Comparison of ENCODE assay signal across 10 mouse cellular contexts in the genomic region with DNA sequence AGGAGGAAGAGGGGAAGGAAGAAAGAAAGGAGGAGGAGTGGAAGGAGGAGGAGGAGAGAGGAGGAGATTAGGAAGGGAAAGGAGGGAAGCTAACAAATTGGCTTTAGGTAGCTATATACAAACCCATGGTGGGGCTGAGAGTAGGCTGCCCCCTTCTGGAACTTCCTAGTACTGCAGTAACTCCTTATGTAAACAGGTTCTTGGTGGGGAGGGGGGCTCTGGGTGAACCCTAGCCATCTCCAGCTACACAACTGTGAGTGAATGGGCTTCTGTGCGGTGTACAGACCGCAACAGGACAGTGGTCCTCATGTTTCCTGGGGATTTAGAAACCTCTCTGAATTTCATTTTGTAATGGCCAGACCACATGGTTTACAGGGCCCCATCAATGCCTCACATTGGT. TPM values are rescaled to one million over a fixed set of nuclear protein-coding genes. Genes with fewer than 3 reads are reported as not detected.
DNase-seq lines count a peak whose midpoint lies in the region; ATAC-seq and TF ChIP-seq lines count a peak whose summit lies in the region.
"Had no signal": no experiment of that assay in that cellular context is flagged by ENCODE, and none has a peak within 500 bp of the region (broad histone marks: within the 10 kb centered on the region; RNA-seq: fewer than 3 reads in every experiment).

No protein-coding gene starts in this region.

- H3K27ac ChIP-seq in kidney, embryonic 14.5 days (ENCODE audit: low read depth, low read length) = no peak overlapping the region
- no peak overlapping the region for H3K27ac ChIP-seq in ES-Bruce4 (ENCODE audit: insufficient read depth, low read length)
- H3K27ac ChIP-seq in embryonic facial prominence, embryonic 14.5 days (replicated peaks; ENCODE audit: low read depth, low read length) = no peak overlapping the region
- H3K27ac ChIP-seq: liver, embryonic 15.5 days had no signal

- WGBS in kidney, embryonic 14.5 days = 40% methylated on average over 2 of the region's 2 CpGs
- WGBS in embryonic facial prominence, embryonic 14.5 days = 38% methylated on average over 2 of the region's 2 CpGs

- H3K4me1 ChIP-seq in kidney, embryonic 14.5 days (ENCODE audit: control insufficient read depth, insufficient read depth, low read length) = no peaks in the 10 kb centered on the region
- H3K4me1 ChIP-seq in ES-Bruce4 (ENCODE audit: control insufficient read depth, insufficient read depth, low read length) = peaks cover 2% of the 10 kb centered on the region
- H3K4me1 ChIP-seq in embryonic facial prominence, embryonic 14.5 days (ENCODE audit: control insufficient read depth, insufficient read depth, low read length) = no peaks in the 10 kb centered on the region

- H3K9me3 ChIP-seq in kidney, embryonic 14.5 days (ENCODE audit: control insufficient read depth, low read length) = no peaks in the 10 kb centered on the region
- H3K9me3 ChIP-seq in ES-Bruce4 (replicated peaks; ENCODE audit: control insufficient read depth, insufficient read depth, low read length, poor library complexity, severe bottlenecking) = no peaks in the 10 kb centered on the region
- H3K9me3 ChIP-seq in embryonic facial prominence, embryonic 14.5 days (ENCODE audit: control insufficient read depth, low read length) = no peaks in the 10 kb centered on the region
- H3K9me3 ChIP-seq: liver, embryonic 15.5 days had no signal

- TF ChIP-seq CTCF in ES-Bruce4 (IDR thresholded peaks at IDR 0.05; ENCODE audit: low read depth, low read length) = peak; percentile 39

- no peak for ATAC-seq in kidney, embryonic 14.5 days (ENCODE audit: low FRiP score, low TSS enrichment)
- no peak for ATAC-seq in embryonic facial prominence, embryonic 14.5 days (ENCODE audit: low read depth)

- H3K36me3 ChIP-seq in kidney, embryonic 14.5 days (ENCODE audit: control insufficient read depth, insufficient read depth, low read length) = no peaks in the 10 kb centered on the region
- H3K36me3 ChIP-seq in ES-Bruce4 (ENCODE audit: control insufficient read depth, insufficient read depth, low read length, poor library complexity, severe bottlenecking) = no peaks in the 10 kb centered on the region
- H3K36me3 ChIP-seq in embryonic facial prominence, embryonic 14.5 days (ENCODE audit: control insufficient read depth, insufficient read depth, low read length) = no peaks in the 10 kb centered on the region
- H3K36me3 ChIP-seq: liver, embryonic 15.5 days had no signal

- H3K27me3 ChIP-seq in kidney, embryonic 14.5 days (ENCODE audit: control insufficient read depth, insufficient read depth, low read length) = no peaks in the 10 kb centered on the region
- H3K27me3 ChIP-seq in ES-Bruce4 (ENCODE audit: control insufficient read depth, insufficient read depth, low read length, poor library complexity, severe bottlenecking) = no peaks in the 10 kb centered on the region
- H3K27me3 ChIP-seq in embryonic facial prominence, embryonic 14.5 days (replicated peaks; ENCODE audit: control insufficient read depth, insufficient read depth, low read length) = no peaks in the 10 kb centered on the region
- H3K27me3 ChIP-seq: liver, embryonic 15.5 days had no signal

- peak; percentile 17 for DNase-seq in kidney, adult 11 months
- peak; percentile 65 for DNase-seq in brain, adult 2 months (ENCODE audit: low read depth, low spot score)
- peak; percentile 41 for DNase-seq in embryonic facial prominence, embryonic 14.5 days (ENCODE audit: low spot score)
- peak; percentile 54 for DNase-seq in layer of hippocampus, adult 11-12 months (ENCODE audit: low spot score)
- peak; percentile 92 for DNase-seq in naive thymus-derived CD4-positive, alpha-beta T cell, adult 2 months (ENCODE audit: low read depth)
- peak; percentile 83 for DNase-seq in thymus, postnatal 4 days

- no peak for TF ChIP-seq EP300 in ES-Bruce4 (IDR thresholded peaks at IDR 0.05; ENCODE audit: insufficient read depth, low read depth, low read length)

- no peak overlapping the region for H3K9ac ChIP-seq in kidney, embryonic 14.5 days (ENCODE audit: low read depth, low read length)
- no peak overlapping the region for H3K9ac ChIP-seq in ES-Bruce4 (ENCODE audit: low read depth, poor library complexity, severe bottlenecking)
- no peak overlapping the region for H3K9ac ChIP-seq in embryonic facial prominence, embryonic 14.5 days (ENCODE audit: low read depth, low read length)
- H3K9ac ChIP-seq: liver, embryonic 15.5 days had no signal

- TF ChIP-seq POLR2A in ES-Bruce4 (IDR thresholded peaks at IDR 0.05; ENCODE audit: insufficient read depth, low read length) = no peak

- no peak overlapping the region for H3K4me3 ChIP-seq in kidney, embryonic 14.5 days (ENCODE audit: low read length)
- no peak overlapping the region for H3K4me3 ChIP-seq in ES-Bruce4 (ENCODE audit: low read depth, low read length)
- H3K4me3 ChIP-seq in embryonic facial prominence, embryonic 14.5 days (ENCODE audit: low read depth, low read length) = no peak overlapping the region
- H3K4me3 ChIP-seq: erythroblast, embryonic 14.5 days; liver, embryonic 15.5 days had no signal

- H3K4me2 ChIP-seq in kidney, embryonic 14.5 days (replicated peaks; ENCODE audit: low read depth, low read length) = no peak overlapping the region
- H3K4me2 ChIP-seq in embryonic facial prominence, embryonic 14.5 days (ENCODE audit: low read depth, low read length) = no peak overlapping the region
- H3K4me2 ChIP-seq: liver, embryonic 15.5 days had no signal

RNA-seq across cellular contexts. Expression of gene Impdh1, which starts 24.6 kb away (rescaled TPM):
- 26.3 and 41.7 TPM in 2 replicates for polyA plus RNA-seq in kidney, embryonic 14.5 days (2014; fragmentation: Nextera tagmentation; extraction: Ambion mirVana)
- polyA plus RNA-seq in ES-Bruce4 (2011; ENCODE audit: insufficient read depth, insufficient read length, low read depth, missing spikeins) = 25.7 and 29.8 TPM in 2 replicates
- 47.1 and 50.7 TPM in 2 replicates for polyA plus RNA-seq in embryonic facial prominence, embryonic 14.5 days (2014; fragmentation: Nextera tagmentation; extraction: Ambion mirVana)

RNA-seq across cellular contexts. Expression of gene Hilpda, which starts 31.5 kb away (rescaled TPM):
- polyA plus RNA-seq in kidney, embryonic 14.5 days (2014; fragmentation: Nextera tagmentation; extraction: Ambion mirVana) = 32.1 and 43.2 TPM in 2 replicates
- 18.4 and 21.8 TPM in 2 replicates for polyA plus RNA-seq in ES-Bruce4 (2011; ENCODE audit: insufficient read depth, insufficient read length, low read depth, missing spikeins)
- polyA plus RNA-seq in embryonic facial prominence, embryonic 14.5 days (2014; fragmentation: Nextera tagmentation; extraction: Ambion mirVana) = 44.1 and 46.5 TPM in 2 replicates

RNA-seq across cellular contexts. Expression of gene Fam71f2, which starts 38.6 kb away (rescaled TPM):
- 0.27 TPM in 1 of 2 replicates, not detected in the other for polyA plus RNA-seq in kidney, embryonic 14.5 days (2014; fragmentation: Nextera tagmentation; extraction: Ambion mirVana)
- polyA plus RNA-seq in ES-Bruce4 (2011; ENCODE audit: insufficient read depth, insufficient read length, low read depth, missing spikeins) = 1.5 and 1.9 TPM in 2 replicates
- polyA plus RNA-seq in embryonic facial prominence, embryonic 14.5 days (2014; fragmentation: Nextera tagmentation; extraction: Ambion mirVana) = 0.61 and 0.81 TPM in 2 replicates
- polyA plus RNA-seq: erythroblast, embryonic 14.5 days had no signal

Comparison
In these comparisons a context has a peak if more than half of its experiments do, and no peak if none do; other contexts are left out.
1. DNase-seq: peak in every context shown above with its lines; median percentile 92 in naive thymus-derived CD4-positive, alpha-beta T cell, adult 2 months; 83 in thymus, postnatal 4 days; 65 in brain, adult 2 months; 54 in layer of hippocampus, adult 11-12 months; 41 in embryonic facial prominence, embryonic 14.5 days; 17 in kidney, adult 11 months.